Mouse (Mus musculus) midbrain, embryonic 11.5 days (tissue): ENCODE data around the gene Ntf3. TPM values are rescaled to one million over a fixed set of nuclear protein-coding genes. Genes with fewer than 3 reads are reported as not detected.

ENCODE experiments used
- ATAC-seq: fragments of 200-750 bp; cut with Nextera tagmentation; 2 replicates; pipeline ENCODE4 v1.8.0; 2017; ENCODE audit warnings: moderate TSS enrichment, moderate library complexity; ENCODE audit not compliant: low FRiP score
- DNase-seq: peaks from one replicate; pipeline ENCODE4 v3.0.0; 2015; ENCODE audit warnings: low spot score; ENCODE audit errors: missing footprints
- H3K27ac ChIP-seq: fragments of 300-500 bp; sonication (generic); 2 replicates; pipeline ENCODE4 v1.5.1; 2014; ENCODE audit warnings: low read depth, low read length
- H3K27me3 ChIP-seq: fragments of 300-500 bp; sonication (generic); 2 replicates; pipeline ENCODE4 v1.6.1; 2014; ENCODE audit warnings: mild to moderate bottlenecking, low read length, moderate library complexity, mixed read lengths; ENCODE audit not compliant: control insufficient read depth, insufficient read depth
- H3K36me3 ChIP-seq: fragments of 300-500 bp; sonication (generic); 2 replicates; pipeline ENCODE4 v1.6.1; 2014; ENCODE audit warnings: mild to moderate bottlenecking, low read length, moderate library complexity, mixed read lengths; ENCODE audit not compliant: control insufficient read depth, insufficient read depth
- H3K4me1 ChIP-seq: fragments of 300-500 bp; sonication (generic); 2 replicates; pipeline ENCODE4 v1.6.1; 2014; ENCODE audit warnings: low read length; ENCODE audit not compliant: control insufficient read depth, insufficient read depth
- H3K4me2 ChIP-seq: fragments of 300-500 bp; sonication (generic); 2 replicates; pipeline ENCODE4 v1.6.1; 2014; ENCODE audit warnings: mild to moderate bottlenecking, moderate library complexity
- H3K4me3 ChIP-seq: fragments of 300-500 bp; sonication (generic); 2 replicates; pipeline ENCODE4 v1.5.1; 2014; ENCODE audit warnings: low read depth, low read length
- H3K9ac ChIP-seq: fragments of 300-500 bp; sonication (generic); 2 replicates; pipeline ENCODE4 v1.6.1; 2014; ENCODE audit warnings: low read length
- H3K9me3 ChIP-seq: fragments of 300-500 bp; sonication (generic); 2 replicates; pipeline ENCODE4 v1.6.1; 2016; ENCODE audit warnings: low read length; ENCODE audit not compliant: control insufficient read depth
- WGBS: fragments of 180-500 bp; shearing (Covaris S2); extraction: QIAGEN DNeasy Blood & Tissue Kit; methylation state at CpG from one replicate; pipeline ENCODE4 v1.1.7; 2014; 5-methylcytosine and 5-hydroxymethylcytosine counted together
- polyA plus RNA-seq: library from polyadenylated mRNA; unstranded; fragments of >200 nt; fragmentation: Nextera tagmentation; extraction: Ambion mirVana; gene quantifications from 2 replicates; pipeline ENCODE4 v1.2.1, GENCODE M21; 2014

The Ntf3 gene
- polyA plus RNA-seq, 1 experiment from 2014 or later = 4.0 TPM

DNA sequence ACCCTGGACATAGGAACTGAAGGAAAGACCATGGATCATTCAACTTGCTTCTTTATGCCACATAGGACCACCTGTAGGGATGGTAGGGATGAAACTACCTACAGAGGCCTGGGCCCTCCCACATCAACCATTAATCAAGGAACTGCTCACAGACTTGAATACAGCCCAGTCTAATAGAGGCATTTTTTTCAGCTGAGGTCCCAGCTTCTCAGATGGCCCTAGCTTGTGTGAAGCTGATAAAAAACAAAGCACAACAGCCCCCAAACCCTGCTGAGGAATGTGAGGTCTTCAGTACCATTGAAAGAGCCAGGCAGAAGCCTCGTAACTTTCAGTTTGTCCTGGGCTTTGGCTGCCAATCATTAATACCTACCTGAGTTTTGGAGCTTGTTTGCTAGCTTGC is 19.4 kb upstream of the Ntf3 start:
- Histone ChIP-seq H3K9ac (no peak overlapping the region), H3K27ac (no peak overlapping the region), H3K9me3 (no peaks in the 10 kb centered on the region), H3K4me3 (no peak overlapping the region), H3K36me3 (no peaks in the 10 kb centered on the region), H3K4me1 (no peaks in the 10 kb centered on the region), H3K4me2 (no peak overlapping the region), H3K27me3 (no peaks in the 10 kb centered on the region)
- WGBS = 84% methylated on average over 1 of the region's 1 CpGs
- no peak for ATAC-seq
- DNase-seq = no peak

DNA sequence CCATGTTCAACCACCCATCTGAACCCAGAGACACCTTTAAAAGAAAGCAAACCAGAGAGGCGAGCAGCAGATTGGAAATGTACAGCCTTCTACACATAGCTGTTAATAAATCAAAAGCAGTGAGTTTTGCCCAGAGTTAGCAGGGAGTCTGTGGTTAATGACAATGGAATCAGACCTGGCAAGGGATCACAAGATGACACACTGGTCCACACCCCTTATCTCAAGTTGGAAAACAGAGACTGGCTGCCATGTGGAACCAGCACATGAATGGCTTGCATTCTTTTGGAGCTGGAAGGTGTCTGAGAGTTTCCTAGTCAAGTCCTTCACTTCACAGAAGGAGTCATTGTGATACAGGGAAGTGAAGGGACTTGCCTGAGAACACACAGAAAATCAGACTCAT is 5.4 kb upstream of the Ntf3 start:
- Histone ChIP-seq H3K9me3 (no peaks in the 10 kb centered on the region), H3K27ac (no peak overlapping the region), H3K4me3 (no peak overlapping the region), H3K36me3 (no peaks in the 10 kb centered on the region), H3K27me3 (no peaks in the 10 kb centered on the region), H3K9ac (no peak overlapping the region), H3K4me1 (peaks cover under 1% of the 10 kb centered on the region; the same call in 1 of the 2 replicates), H3K4me2 (no peak overlapping the region)
- ATAC-seq (no peak), DNase-seq (no peak)
- WGBS = 90% methylated on average over 1 of the region's 1 CpGs

DNA sequence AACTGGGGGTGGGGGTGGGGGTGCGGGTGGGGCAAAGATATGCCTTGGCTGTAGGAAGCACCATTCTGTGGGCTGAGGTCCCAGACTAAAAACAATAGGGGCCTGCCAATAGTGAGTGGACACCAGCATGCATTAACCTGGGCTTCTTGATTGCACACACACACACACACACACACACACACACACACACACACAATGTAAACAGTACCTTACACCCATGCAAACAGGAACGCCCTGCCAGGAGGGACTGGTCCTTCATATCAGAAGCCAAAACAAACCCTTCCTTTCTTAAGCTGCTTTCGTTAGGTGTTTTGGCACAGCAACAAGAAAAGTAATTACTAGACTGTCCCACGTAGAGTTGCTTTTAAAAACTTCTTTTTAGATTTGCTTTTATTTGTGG is 4.1 kb upstream of the Ntf3 start:
- no peak overlapping the region for H3K4me2 ChIP-seq
- no peak overlapping the region for H3K4me3 ChIP-seq
- no peak for ATAC-seq
- no peaks in the 10 kb centered on the region for H3K36me3 ChIP-seq
- WGBS = 87% methylated on average over 4 of the region's 4 CpGs
- H3K4me1 ChIP-seq = peaks cover 10% of the 10 kb centered on the region
- no peak overlapping the region for H3K9ac ChIP-seq
- peaks cover 11% of the 10 kb centered on the region for H3K27me3 ChIP-seq
- H3K9me3 ChIP-seq = no peaks in the 10 kb centered on the region
- DNase-seq = no peak
- no peak overlapping the region for H3K27ac ChIP-seq

DNA sequence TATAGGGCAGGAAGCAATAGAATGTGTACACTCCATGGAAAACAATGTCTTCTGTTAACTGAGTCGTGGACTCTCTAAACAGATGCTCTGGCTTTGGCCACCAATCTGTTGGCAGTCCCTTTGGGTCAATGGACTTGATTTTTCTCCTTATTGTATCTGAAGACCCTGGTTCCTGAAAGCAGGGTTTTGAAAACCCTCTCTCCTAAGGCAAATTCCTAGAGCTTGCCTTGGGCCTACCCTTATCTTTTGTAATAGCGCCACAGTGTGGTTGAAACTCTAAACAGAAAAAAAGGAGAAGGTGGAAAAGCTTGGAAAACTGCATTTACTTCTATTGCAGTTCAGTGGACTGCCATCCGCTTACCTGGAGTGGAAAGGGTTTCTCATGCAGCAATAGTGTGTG is 1.0 kb upstream of the Ntf3 start:
- ATAC-seq = no peak
- Histone ChIP-seq H3K27me3 (peaks cover 39% of the 10 kb centered on the region), H3K4me1 (peaks cover 25% of the 10 kb centered on the region)

DNA sequence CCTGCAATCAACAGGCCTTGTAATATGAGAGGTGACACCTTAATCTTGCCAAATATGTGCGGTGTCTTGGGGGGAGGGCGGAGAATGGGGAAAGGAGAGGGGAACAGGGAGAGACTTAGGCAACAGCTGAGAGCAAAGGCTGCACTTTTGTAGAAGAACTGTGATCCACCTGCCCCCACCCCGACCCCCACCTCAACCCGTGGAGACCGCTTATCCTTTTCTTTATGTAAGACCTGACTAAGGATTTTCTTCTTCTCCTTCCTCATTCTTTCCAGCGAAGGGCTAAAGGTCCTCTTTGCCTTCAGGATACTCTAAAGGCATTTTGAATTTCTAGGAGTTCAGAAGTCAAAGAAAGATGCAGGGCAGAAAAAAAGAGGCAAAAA is 489 bp upstream of the Ntf3 start:
- ATAC-seq (peak; percentile 4; the same call in 1 of the 2 replicates), DNase-seq (peak; percentile 91)
- WGBS = 5% methylated on average over 6 of the region's 6 CpGs
- Histone ChIP-seq H3K9ac (peak overlapping the region; percentile 37), H3K4me1 (peaks cover 28% of the 10 kb centered on the region), H3K4me3 (peak overlapping the region; percentile 31), H3K36me3 (no peaks in the 10 kb centered on the region), H3K4me2 (peak overlapping the region; percentile 53), H3K9me3 (no peaks in the 10 kb centered on the region), H3K27me3 (peaks cover 43% of the 10 kb centered on the region), H3K27ac (no peak overlapping the region)

More for the DNA sequence above, 1.0 kb upstream of the Ntf3 start:
- WGBS = 23% methylated on average over 3 of the region's 3 CpGs
- H3K9ac ChIP-seq = no peak overlapping the region
- no peaks in the 10 kb centered on the region for H3K9me3 ChIP-seq
- H3K27ac ChIP-seq = no peak overlapping the region
- no peaks in the 10 kb centered on the region for H3K36me3 ChIP-seq
- no peak overlapping the region for H3K4me3 ChIP-seq
- DNase-seq = peak; percentile 95
- H3K4me2 ChIP-seq = no peak overlapping the region

DNA sequence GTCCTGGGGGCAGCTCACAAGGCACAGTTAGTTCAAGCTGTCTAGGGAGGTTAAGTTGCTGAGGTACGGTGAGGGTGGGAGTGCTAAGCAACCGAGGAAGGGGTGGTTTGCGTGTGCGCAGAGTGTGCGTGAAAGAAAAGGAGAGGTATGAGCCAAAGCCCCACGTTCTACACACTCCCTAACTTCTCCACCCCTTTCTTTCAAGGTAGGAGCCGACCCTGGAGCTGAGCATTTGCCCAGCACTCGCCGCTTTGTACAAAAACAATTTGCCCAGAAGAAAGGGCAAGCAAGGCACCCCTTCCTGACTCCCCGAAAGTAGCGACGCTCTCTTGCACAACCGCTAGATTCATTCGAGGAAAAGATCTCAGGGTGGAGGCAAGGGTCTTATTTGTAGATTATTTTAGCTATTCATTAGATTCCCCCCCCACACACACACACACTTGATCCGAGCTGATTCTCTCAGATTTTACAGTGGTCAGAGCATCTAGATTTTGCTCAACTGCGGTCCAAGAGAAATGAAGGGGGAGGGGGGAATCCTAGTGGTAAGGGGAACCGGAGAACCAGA is 1.0 kb downstream of the Ntf3 start:
- Histone ChIP-seq H3K4me3 (no peak overlapping the region; the same call in 1 of the 2 replicates), H3K27ac (no peak overlapping the region), H3K36me3 (no peaks in the 10 kb centered on the region), H3K4me1 (peaks cover 28% of the 10 kb centered on the region), H3K9ac (no peak overlapping the region), H3K9me3 (no peaks in the 10 kb centered on the region), H3K4me2 (peak overlapping the region; percentile 19; the same call in 1 of the 2 replicates), H3K27me3 (peaks cover 51% of the 10 kb centered on the region)
- no peak for ATAC-seq
- 2% methylated on average over 17 of the region's 17 CpGs for WGBS
- peak; percentile 89 for DNase-seq

DNA sequence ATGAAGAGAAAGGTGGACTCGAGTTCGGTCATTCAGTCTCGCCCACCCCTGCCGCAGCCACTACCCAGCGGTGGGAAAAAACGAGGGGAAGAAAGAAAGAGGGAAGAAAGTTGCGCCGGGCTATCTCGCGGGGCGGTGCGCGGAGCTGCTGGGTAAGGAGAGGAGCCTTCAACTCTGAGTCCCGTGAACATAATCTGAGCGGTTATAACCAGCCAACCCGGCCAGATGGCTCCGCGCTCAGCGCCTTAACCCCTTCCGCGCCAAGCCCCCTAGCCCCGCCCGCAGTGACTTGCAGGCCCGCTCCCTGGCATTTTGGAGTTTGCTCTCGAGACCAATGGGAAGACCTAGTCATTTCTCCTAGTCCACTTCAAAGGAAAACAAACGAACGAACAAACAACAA is 1.9 kb downstream of the Ntf3 start:
- under 1% methylated on average over 27 of the region's 27 CpGs for WGBS
- H3K4me3 ChIP-seq = peak overlapping the region; percentile 41
- ATAC-seq (peak; percentile 54; the same call in 1 of the 2 replicates), DNase-seq (peak; percentile 95)
- H3K4me2 ChIP-seq = peak overlapping the region; percentile 74
- H3K9me3 ChIP-seq = no peaks in the 10 kb centered on the region
- H3K36me3 ChIP-seq = no peaks in the 10 kb centered on the region
- H3K27me3 ChIP-seq = peaks cover 51% of the 10 kb centered on the region
- peaks cover 28% of the 10 kb centered on the region for H3K4me1 ChIP-seq
- H3K27ac ChIP-seq = no peak overlapping the region
- H3K9ac ChIP-seq = peak overlapping the region; percentile 28; the same call in 1 of the 2 replicates

DNA sequence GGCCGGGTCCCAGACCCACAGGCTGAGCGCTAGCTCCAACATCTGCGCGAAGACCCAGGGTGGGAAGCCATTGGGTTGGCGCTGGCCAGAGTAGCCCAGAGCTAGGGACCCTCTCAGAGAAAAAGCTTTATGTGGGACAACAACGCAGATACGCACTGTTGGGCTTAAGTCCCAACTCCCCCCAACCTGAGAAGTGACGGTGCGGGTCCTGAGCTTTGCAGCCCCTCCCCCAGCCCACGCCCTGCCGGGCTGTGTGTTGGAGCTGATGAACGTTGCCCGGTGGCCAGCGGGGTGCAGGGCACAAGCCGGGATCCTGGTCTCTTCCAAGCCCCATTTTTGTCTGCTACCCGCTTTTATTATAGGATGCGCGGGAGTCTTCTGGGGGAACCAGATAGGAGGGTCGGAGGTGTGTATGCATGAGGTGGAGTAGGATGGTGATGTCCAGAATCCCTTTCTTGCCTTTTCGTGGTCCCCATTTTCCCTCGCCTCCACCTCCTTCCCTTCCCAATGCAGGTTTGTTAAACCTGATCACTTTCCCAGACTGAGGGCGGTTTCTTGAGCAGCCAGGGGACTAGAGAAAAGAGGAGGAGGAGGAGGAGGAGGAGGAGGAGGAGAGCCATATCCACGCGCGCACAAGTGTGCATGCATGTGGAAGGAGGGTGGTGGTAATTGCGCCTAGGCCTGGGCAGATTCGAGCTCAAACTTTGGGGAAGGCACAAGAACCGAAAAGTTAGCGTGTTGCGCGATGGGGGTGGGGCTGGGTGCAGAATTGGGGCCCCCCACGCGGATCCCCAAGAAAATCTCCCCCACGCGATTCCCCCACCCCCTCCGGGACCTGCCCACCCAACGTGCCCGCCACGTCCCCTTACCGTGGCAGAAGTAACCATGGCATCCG is 2.6 kb downstream of the Ntf3 start:
- Histone ChIP-seq H3K36me3 (no peaks in the 10 kb centered on the region), H3K27ac (no peak overlapping the region), H3K4me3 (peak overlapping the region; percentile 41), H3K4me2 (peak overlapping the region; percentile 74), H3K9me3 (no peaks in the 10 kb centered on the region), H3K9ac (peak overlapping the region; percentile 44), H3K4me1 (peaks cover 28% of the 10 kb centered on the region), H3K27me3 (peaks cover 51% of the 10 kb centered on the region)
- WGBS = under 1% methylated on average over 41 of the region's 41 CpGs
- peak; percentile 14; the same call in 1 of the 2 replicates for ATAC-seq
- DNase-seq = peak; percentile 96

DNA sequence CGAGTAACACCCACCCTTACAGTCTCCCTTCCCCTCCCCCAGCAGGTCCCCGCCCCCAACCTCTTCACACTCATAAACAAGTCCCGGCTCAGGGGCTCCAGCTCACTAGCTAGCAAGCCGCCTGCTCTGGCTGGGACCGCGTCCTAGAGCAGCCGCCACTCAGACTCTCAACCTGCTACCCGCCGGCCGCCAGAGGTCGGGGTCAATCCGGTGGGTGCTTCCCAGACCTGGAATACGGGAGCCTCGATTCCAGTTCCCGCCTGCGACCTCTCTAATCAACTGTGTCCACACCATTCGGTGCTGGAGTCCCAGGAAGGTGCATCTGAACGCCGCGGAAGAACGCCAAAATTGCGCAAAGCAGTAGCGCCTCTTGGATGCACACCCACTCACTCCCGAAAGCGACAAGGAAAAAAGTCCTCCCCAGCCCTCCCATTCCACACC is 3.5 kb downstream of the Ntf3 start:
- under 1% methylated on average over 25 of the region's 25 CpGs for WGBS
- peaks cover 28% of the 10 kb centered on the region for H3K4me1 ChIP-seq
- peak overlapping the region; percentile 74 for H3K4me2 ChIP-seq
- DNase-seq (peak; percentile 97), ATAC-seq (peak; percentile 59)
- H3K9me3 ChIP-seq = no peaks in the 10 kb centered on the region
- peak overlapping the region; percentile 41 for H3K4me3 ChIP-seq
- H3K9ac ChIP-seq = peak overlapping the region; percentile 44
- no peaks in the 10 kb centered on the region for H3K36me3 ChIP-seq
- peaks cover 51% of the 10 kb centered on the region for H3K27me3 ChIP-seq
- H3K27ac ChIP-seq = no peak overlapping the region
